Mouse (Mus musculus) testis, adult 2 months (tissue): ENCODE results near the gene Lcor. TPM values are rescaled to one million over a fixed set of nuclear protein-coding genes. Genes with fewer than 3 reads are reported as not detected.

Experiments
- H3K27ac ChIP-seq: fragments of 200-500 bp; 2 replicates; pipeline ENCODE4 v1.5.1; 2012; ENCODE audit warnings: low read depth, low read length; ENCODE audit not compliant: control insufficient read depth, insufficient read depth
- H3K27me3 ChIP-seq: fragments of 200-500 bp; 2 replicates; pipeline ENCODE4 v1.6.1; 2012; ENCODE audit warnings: mild to moderate bottlenecking, low read length, moderate library complexity; ENCODE audit not compliant: control insufficient read depth, insufficient read depth
- H3K36me3 ChIP-seq: fragments of 200-500 bp; 2 replicates; pipeline ENCODE4 v1.6.1; 2012; ENCODE audit warnings: mild to moderate bottlenecking, low read length; ENCODE audit not compliant: control insufficient read depth, insufficient read depth
- H3K4me1 ChIP-seq: fragments of 200-500 bp; 2 replicates; pipeline ENCODE4 v1.6.1; 2012; ENCODE audit warnings: low read length; ENCODE audit not compliant: control insufficient read depth, insufficient read depth
- H3K4me3 ChIP-seq: fragments of 200-500 bp; 2 replicates; pipeline ENCODE4 v1.5.1; 2012; ENCODE audit warnings: low read depth, mild to moderate bottlenecking, low read length, moderate library complexity, mixed read lengths; ENCODE audit not compliant: control insufficient read depth
- CTCF ChIP-seq: fragments of 200-500 bp; IDR thresholded peaks from 2 replicates; pipeline ENCODE4 v1.5.1; 2012; ENCODE audit warnings: low read depth, mild to moderate bottlenecking, inconsistent platforms, low read length, moderate library complexity; ENCODE audit not compliant: control insufficient read depth, insufficient read depth, insufficient replicate concordance
- POLR2A ChIP-seq: fragments of 200-500 bp; IDR thresholded peaks from 2 replicates; pipeline ENCODE4 v1.6.1; 2012; ENCODE audit warnings: low read depth, mild to moderate bottlenecking, inconsistent platforms, low read length, moderate library complexity; ENCODE audit not compliant: control insufficient read depth
- polyA plus RNA-seq: library from polyadenylated mRNA; depleted of rRNA; stranded (reverse); fragments of >200 nt; gene quantifications from 2 replicates; pipeline ENCODE4 v1.2.3, GENCODE M21; 2012

The Lcor gene
- polyA plus RNA-seq, 1 experiment = 1.1 TPM

- H3K27ac ChIP-seq = no peak overlapping the region
- no peaks in the 10 kb centered on the region for H3K27me3 ChIP-seq
- H3K36me3 ChIP-seq = no peaks in the 10 kb centered on the region
- no peak overlapping the region for H3K4me3 ChIP-seq
- no peaks in the 10 kb centered on the region; the same call in 1 of the 2 replicates for H3K4me1 ChIP-seq
- TF ChIP-seq POLR2A = no peak
- no peak for TF ChIP-seq CTCF
Measured at GRCm38 (mm10) chr19:41444491-41444890, 37.9 kb upstream of the Lcor start.

- Histone ChIP-seq H3K4me3 (no peak overlapping the region), H3K4me1 (no peaks in the 10 kb centered on the region; the same call in 1 of the 2 replicates), H3K36me3 (no peaks in the 10 kb centered on the region), H3K27me3 (no peaks in the 10 kb centered on the region), H3K27ac (no peak overlapping the region)
- TF ChIP-seq POLR2A (no peak), CTCF (no peak)
Measured at GRCm38 (mm10) chr19:41445013-41445610, 37.3 kb upstream of the Lcor start.

- TF ChIP-seq CTCF = no peak
- TF ChIP-seq POLR2A = no peak
- Histone ChIP-seq H3K4me1 (no peaks in the 10 kb centered on the region; the same call in 1 of the 2 replicates), H3K27me3 (no peaks in the 10 kb centered on the region), H3K4me3 (no peak overlapping the region), H3K36me3 (no peaks in the 10 kb centered on the region), H3K27ac (no peak overlapping the region)
Measured at GRCm38 (mm10) chr19:41445723-41446122, 36.7 kb upstream of the Lcor start.

GRCm38 (mm10) chr19:41447166-41447565, 35.3 kb upstream of the Lcor start:
- no peak overlapping the region for H3K27ac ChIP-seq
- TF ChIP-seq CTCF (no peak), POLR2A (no peak)

GRCm38 (mm10) chr19:41447760-41448159, 34.7 kb upstream of the Lcor start:
- Histone ChIP-seq H3K36me3 (no peaks in the 10 kb centered on the region), H3K4me3 (no peak overlapping the region), H3K4me1 (peaks cover 2% of the 10 kb centered on the region; the same call in 1 of the 2 replicates), H3K27ac (no peak overlapping the region), H3K27me3 (no peaks in the 10 kb centered on the region)
- no peak for TF ChIP-seq CTCF
- TF ChIP-seq POLR2A = no peak

More at GRCm38 (mm10) chr19:41447166-41447565, 35.3 kb upstream of the Lcor start:
- Histone ChIP-seq H3K36me3 (no peaks in the 10 kb centered on the region), H3K4me3 (no peak overlapping the region), H3K4me1 (no peaks in the 10 kb centered on the region; the same call in 1 of the 2 replicates), H3K27me3 (no peaks in the 10 kb centered on the region)

- H3K4me1 ChIP-seq = peaks cover 2% of the 10 kb centered on the region; the same call in 1 of the 2 replicates
- no peak overlapping the region for H3K27ac ChIP-seq
- TF ChIP-seq POLR2A (no peak), CTCF (no peak)
- H3K27me3 ChIP-seq = no peaks in the 10 kb centered on the region
- no peaks in the 10 kb centered on the region for H3K36me3 ChIP-seq
- H3K4me3 ChIP-seq = no peak overlapping the region
Measured at GRCm38 (mm10) chr19:41449415-41450075, 32.9 kb upstream of the Lcor start.

- no peak overlapping the region for H3K4me3 ChIP-seq
- H3K27ac ChIP-seq = no peak overlapping the region
- H3K36me3 ChIP-seq = no peaks in the 10 kb centered on the region
- no peaks in the 10 kb centered on the region for H3K27me3 ChIP-seq
- H3K4me1 ChIP-seq = peaks cover 2% of the 10 kb centered on the region; the same call in 1 of the 2 replicates
- TF ChIP-seq POLR2A (no peak), CTCF (no peak)
Measured at GRCm38 (mm10) chr19:41452166-41452565, 30.3 kb upstream of the Lcor start.
